Mouse (Mus musculus) spleen, adult 12 weeks (tissue): ENCODE data around the gene Prdx1.

Source experiments
- DNase-seq: peaks from one replicate; pipeline ENCODE4 v3.0.0; 2022; ENCODE audit warnings: low spot score

Prdx1 gene

DNA sequence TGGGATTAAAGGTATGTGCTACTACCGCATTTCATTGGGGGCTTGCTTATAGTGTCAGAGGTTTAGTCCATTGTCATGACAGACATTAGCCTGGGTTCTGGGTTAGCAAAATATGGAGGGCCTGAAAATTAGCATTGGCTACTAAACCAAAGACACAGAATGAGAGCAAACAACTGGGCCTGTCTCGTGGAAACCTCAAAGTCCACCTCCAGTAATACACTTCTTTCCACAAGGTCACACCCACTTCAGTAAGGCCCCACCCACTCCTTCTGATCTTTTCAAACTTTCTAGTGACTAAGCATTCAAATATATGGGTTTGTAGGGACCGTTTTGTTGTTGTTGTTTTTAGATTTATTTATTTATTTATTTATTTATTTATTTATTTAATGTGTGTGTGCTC is 44.2 kb downstream of the Prdx1 start:
- DNase-seq: no peak

DNA sequence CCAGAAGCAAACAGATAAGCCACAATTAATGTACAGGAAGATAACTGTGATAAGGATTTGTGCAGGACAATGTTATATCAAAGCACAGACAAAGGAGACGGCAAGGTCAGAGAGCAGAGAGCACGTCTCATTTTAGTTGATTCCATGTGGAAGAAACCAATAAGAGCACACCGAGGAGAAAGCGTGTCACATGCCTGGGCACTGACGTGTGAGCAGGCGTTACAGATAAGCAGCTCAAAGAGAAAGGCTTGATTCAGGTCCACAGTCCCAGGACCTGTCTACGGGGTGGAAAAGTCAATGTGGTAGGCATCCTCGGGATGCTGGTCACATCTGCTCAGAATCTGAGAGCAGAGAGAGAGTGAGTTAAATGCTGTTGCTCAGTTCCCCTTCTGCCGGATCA is 45.7 kb downstream of the Prdx1 start:
- DNase-seq: no peak

DNA sequence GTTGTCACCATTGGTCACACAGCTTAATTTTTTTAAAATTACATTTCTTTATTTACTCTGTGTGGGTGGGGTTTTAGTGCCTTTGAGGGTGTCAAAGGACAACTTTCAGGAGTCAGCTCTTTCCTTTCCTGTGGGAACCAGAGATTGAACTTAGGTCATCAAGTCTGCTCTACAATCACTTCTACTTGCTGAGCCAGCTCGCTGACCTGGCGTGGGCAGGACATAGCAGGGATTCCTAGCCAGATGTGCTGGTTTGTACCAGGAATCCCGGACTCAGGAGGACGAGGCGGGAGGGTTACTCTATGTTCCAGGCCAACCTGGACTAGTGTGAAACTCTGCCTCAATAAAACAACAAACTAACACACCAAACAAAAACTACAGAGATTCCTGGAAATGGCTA is 47.0 kb downstream of the Prdx1 start:
- DNase-seq: no peak

DNA sequence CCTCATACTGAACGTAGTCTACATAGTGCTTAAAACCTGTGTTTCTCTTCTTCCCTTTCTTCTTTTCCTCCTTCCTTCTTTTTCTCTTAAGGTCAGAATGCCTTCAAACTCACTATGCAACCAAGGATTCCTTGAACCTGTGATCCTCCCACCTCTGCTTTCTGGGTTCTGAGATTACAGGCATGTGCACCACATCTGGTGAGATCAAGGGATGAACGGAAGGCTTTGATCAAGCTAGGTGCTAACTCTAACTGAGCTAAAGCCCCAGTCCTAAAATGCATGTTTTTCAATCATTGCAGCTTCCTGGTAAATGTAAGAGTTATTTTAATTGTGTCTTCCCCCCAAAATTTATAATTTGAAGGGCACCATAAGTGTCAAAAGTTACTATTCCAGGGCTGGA is 49.7 kb downstream of the Prdx1 start:
- DNase-seq: no peak

DNA sequence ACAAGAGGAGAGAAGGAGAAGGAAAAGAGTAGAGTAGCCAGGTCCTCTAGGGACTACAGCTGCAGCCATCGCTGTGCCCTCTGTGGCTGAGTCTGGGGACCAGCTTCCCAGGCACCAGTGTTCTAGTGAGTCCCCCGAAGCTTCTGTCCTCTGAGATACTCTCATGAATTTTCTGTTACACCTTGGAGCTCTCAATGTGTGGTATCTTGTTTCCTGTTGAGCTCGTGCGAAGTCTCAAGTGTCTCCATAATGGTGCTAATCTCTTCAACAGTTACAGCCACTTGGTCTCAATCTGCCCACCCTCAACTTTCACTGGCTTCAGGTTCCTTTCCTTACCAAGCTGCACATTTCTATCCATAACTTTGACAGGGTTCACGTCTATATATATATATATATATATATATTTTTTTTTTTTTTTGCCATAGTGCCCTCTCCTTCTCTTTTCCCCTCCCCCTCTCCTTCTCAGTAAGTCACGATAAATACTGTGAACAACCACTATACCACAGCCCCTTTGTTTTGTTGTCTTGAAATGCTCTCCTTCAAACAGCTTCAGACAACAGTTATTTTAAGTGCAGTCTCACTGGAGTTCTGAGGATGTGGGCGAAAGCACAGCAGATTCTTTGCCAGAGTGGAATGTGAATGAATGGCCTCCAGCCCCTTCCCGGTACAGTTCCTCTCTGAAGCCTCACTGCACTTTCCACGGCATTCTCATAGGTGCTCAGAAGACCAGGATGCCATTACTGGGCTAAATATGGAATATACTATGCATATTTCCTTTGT is 53.8 kb downstream of the Prdx1 start:
- DNase-seq: no peak

DNA sequence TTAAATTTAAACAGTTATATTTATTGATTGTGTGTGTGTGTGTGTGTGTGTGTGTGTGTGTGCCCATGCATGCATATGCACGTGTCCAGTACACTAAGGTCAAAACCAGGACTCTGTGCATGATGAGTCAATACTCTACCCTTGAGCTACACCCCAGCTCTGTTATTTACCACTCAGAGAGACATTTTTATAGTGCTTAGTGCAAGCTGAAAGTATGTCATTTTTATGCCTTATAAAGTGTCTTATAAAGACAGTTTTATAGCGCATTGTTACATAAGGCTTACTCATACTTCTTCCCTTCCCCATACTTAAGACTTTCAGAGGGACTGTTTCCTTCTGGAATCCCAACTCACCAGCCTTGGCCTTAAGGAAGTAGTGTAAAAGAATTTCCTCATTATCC is 64.4 kb downstream of the Prdx1 start:
- DNase-seq: no peak
